Mouse (Mus musculus) kidney, postnatal 4 days (tissue): Measurements from ENCODE around the gene Bud13.
"Not testable (repeated sequence)": the region's sequence is repeated elsewhere in the genome, so short reads cannot be mapped to it uniquely, and the experiment has no call there.

Experiments
- DNase-seq, 2 experiments: peaks; one replicate each; pipeline ENCODE4 v3.0.0; 2021; ENCODE audit warnings: mixed read lengths in 2 of 2

Bud13 gene

DNA sequence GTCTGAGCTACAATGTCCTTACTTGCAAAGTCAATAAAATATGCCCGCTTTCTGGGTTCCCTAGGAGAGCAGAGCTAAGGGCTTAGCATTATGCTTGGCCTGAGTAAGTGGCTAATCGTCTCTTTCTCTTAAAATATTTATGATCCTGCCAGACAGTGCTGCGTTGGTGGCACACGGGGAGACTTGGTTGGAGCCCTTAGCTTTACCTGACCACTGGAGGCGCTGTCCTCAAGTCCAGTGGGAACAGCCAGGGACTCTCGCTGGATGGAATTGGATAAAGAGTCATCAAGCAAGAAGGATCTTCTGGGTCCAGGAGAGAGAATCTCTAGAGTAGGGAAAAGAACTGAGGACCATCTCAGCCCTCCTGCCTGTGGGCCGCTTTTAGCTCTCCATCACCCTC lies 26.3 kb downstream of the Bud13 start:
- DNase-seq, result peak; percentile 51 to 64

DNA sequence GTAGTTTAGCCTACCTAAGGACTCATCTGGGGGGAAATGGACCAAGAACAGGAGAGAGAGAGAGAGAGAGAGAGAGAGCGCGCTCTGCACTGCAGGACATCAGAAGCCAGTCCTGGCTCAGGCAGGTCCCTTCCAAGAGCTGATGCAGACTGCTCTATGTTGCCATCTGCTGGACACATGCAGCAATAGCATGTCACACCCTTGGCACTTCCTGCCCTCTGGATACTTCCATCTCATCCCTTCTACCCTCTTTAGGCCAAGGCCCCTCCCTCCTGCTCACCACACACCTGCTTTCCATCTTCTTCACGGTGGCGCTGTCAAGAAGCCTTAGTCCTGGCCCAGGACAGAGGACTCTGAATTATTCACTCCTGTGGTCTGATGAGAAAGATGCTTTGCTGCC lies 31.7 kb downstream of the Bud13 start:
- peak; percentile 75 to 81 for DNase-seq

DNA sequence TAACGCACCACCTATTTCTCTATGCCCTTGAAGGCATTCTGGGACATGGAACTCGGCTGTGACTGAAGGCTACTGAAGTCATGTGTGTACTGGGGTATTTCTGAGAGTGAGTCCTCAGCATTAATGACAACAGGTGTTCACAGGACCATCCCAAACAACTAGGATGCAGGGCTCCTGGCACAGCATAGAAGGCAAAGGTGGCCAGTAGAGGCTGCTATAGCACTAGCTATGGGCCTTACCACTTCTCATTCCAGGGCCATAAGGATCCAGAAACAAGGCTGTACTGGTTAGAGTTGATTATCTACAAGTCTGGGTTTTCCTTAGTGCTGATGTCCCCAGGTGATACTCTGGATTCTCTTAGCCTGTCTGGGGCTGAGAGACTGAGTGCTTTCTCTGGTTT lies 32.1 kb downstream of the Bud13 start:
- no peak for DNase-seq

DNA sequence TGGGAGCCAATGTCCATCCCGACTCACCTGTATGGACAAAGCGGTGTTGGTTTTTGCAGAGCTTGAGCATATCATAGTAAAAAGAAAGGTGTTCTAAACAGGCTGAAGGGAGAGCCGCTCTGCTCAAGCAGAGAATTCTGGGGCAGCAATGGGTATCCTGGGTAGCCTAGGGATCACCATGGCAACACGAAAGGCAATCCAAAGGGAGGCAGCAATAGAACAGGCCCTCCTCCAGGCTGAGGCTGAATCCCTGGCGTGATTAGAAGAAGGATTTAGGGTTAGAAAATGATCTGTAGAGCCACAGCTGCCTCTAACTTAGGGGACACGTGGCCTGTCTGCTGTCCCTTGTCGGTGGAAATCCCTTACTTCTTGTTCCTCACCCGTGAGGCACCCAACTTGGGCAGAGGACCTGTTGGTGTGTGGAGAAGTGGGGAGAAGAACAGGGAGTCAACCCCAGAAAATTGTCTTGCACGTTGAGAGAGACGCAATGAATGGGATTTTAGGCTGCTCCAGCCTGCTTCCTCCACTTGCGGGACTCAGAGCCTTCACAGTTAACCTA lies 33.1 kb downstream of the Bud13 start:
- DNase-seq, result no peak

DNA sequence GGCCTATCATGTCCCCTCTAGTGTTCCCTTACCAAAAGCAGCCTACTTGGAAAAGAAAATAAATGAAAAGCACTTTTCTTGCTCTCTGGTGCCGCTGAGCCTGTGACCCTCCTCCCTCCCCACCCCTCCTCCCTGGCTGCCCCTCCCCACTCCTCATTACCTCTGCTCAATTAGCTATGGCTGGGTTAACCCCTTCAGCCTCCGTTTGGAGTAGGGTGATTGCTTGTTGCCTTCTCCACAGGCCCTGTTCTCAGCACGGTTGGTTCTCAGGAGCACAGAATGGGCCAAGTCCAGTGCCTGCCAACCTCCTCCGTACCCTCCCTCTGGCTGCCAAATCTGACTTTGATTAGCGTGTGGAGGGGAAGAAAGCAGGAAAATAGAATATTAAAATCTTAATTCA lies 33.6 kb downstream of the Bud13 start:
- DNase-seq, result no peak

DNA sequence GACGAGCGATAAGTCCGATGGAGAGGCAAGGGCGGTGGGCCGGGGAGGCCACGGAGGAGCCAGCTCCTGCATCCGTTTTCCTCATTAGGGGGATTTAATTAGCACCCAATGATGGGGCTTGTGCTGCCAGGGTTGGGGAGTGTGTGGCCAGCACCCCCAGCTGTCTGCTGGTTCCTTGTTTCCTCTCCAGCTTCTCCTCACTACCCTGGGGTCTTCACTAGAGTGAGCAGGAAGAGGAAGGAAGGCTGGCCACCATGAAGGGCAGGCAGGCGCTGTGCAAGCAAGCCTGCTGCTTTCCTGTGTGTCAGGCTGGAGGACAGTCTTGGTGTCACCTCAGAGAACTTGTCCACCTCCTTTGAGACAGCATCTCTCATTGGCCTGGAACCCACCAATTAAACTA lies 34.1 kb downstream of the Bud13 start:
- no peak for DNase-seq

DNA sequence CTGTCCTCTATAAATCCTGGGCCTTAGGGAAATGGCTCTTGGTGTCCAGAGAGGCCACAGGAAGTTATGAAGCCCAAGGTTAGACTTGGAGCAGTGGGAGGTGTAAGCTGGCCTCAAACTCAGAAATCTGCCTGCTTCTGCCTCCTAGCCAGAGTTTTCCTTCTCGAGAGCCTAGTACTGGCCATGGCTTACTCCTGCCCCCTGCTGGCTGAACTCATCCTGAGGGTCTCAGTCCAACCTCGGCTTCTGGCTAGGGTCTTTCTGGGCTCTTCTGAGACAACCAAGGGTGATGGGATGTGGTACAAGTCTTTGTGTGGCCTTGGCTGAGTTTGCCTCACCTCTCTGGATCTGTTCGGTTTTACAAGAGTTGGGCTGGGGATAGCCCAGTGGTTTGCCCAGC lies 35.1 kb downstream of the Bud13 start:
- DNase-seq, result no peak

DNA sequence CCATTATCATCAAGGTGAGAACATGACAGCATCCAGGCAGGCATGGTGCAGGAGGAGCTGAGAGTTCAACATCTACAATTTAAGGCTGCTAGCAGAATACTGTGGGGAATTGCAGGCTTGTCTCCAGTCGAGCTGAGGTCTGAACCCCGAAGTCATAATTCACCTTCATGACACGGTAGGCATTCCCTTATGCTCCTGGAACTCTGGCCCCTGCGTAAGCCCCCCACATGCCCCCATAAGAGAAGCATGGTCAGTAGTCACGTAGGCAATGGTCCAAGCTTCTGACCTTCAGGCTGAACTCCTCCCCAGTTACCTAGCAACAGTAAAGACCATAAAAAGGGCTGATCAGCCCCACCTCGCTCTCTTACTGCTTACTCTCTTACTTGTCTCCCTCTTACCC lies 37.1 kb downstream of the Bud13 start, which contains the start of gene 4931429L15Rik:
Gene 4931429L15Rik, minus strand, starts transcription at position 101 of the 400 bp plus-strand sequence.
- not testable (repeated sequence) for DNase-seq

DNA sequence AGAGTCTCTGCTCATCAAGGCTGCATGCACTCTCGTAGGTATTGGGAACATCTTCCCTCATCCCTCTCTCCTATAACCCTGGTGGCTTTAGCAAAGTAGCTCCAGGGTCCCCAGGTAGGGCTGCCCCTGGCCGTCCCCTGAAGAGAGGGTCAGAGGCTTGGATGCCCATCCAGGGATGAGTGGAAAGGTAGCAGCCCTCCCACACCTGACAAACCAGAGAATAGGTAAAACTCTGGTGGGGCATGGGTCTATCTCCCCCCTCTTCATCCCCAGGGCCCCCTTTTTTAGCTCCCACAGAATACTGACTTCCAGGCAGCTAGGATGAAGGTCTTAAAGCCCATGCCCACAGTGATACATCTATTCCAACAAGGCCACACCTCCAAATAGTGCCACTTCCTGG lies 37.7 kb downstream of the Bud13 start:
- DNase-seq, result no peak

DNA sequence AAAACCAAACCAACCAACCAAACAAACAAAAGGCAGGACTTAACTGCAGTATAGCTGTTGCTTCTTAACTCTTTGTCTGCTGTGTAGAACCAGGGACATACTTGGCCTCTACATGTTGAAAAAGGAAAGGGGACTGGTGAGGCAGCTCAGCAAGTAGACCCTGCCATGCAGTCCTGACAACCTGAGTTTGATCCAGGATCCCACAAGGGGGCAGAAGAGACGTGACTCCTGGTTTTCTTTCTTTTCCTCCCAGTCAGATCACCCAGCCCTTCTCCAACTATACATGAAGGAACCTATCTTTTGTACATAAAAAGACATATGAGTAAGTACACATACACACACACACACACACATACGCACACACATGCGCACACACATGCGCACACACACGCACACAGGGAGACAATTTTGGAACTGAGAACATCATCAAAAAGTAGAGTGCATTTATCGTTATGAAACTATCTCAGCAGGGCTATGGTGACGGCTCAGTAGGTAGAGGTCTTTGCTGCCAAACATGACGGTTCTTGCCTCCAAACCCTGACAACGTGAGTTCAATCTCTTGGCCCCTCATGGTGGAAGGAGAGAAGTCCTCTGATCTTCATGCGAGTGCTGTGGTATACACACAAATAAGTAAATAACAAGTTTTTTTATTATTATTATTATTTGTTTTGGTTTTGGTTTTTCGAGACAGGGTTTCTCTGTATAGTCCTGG lies 44.0 kb downstream of the Bud13 start:
- DNase-seq, result no peak

DNA sequence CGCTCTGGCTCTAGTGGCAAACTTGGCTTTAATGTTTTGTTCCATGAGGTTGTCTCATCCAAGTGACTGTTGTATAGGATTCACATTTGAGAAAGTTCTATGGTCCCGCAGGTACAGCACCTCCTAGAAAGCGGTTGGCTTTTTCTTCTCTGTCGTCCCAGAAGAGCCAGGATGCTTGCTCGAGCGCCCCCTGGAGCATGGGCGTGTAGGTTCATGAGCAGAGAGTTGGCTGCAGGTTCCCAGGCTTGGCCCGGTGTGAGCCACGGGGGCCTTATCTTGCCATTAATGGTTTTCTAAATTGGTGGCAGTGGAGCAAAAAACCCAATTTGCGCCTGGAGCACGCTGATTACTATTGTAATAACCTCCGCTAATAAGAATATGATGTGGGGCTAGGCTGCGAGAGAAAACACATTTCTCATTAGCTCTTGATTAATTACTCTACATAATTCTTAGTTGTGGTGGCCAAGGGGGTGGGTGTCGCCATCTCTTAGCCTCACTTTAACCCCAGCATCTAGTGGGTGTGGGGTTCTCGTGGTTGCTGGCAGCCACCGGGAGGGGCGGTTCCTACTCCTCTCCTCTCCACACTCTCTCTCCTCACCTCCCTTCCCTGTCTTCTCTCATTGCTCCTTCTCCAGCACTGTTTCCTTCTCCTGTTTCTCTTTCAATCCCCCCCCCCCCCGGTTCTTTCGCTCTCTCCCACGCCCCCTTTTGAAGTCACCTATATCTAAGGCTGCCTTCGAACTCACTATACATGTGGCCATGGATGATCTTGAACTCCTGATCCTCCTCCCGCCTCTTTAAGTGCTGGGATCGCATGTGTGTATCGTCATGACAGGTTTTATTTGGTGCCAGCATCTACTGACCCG lies 45.1 kb downstream of the Bud13 start:
- DNase-seq, result peak in 1 of 2 experiments; percentile 42

DNA sequence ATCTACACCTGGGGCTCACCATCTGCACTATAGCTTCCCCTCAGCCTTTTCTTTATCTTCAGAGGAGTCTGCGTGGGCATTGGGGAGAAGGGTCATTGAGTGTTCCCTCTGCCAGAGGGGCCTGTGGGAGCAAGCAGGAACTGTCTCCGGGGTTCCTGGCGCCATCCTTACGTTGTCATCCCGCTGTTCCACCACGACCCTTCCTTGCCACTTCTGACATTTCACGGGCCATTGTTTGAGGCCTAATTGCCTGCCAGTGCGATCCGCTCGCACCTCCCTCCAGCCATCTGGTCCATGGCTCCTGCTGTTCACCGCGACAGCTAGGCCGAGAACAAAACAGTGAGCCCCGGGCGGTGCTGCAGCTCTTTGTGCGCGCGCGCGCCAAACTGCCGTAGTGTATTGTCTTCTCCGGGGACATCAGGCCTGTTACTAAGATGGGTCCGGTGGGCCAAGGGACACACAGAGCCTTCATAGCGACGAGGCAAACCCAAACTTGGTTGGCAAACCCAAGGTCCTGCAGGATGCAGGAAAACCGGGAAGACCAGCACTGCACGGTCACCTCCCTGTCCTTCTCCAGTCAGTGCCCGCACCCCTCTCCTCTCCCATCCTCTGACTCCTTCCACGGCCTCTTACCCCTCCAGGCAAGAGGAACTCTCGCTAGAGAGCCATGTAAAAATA lies 45.9 kb downstream of the Bud13 start:
- peak; percentile 62 to 74 for DNase-seq

DNA sequence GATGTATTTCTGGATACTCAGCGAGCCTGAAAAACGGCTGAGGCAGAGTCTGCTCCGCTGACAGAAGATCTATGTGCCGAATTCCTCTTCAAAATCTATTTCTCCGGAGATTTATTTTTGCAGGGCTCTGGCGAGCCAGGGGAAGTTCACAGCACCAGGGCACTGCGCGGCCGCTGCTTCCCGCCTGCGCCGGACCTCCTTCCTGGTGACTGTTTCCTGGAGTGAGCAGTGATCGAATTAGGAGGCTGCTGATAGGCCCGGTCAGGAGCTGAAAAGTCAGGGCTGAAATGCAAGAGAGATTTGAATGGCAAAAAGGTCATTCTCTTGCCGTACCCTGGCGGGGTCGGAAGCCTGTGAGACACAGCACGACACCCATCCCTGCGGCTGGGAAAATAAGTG lies 46.4 kb downstream of the Bud13 start:
- DNase-seq, result peak; percentile 48 to 65

DNA sequence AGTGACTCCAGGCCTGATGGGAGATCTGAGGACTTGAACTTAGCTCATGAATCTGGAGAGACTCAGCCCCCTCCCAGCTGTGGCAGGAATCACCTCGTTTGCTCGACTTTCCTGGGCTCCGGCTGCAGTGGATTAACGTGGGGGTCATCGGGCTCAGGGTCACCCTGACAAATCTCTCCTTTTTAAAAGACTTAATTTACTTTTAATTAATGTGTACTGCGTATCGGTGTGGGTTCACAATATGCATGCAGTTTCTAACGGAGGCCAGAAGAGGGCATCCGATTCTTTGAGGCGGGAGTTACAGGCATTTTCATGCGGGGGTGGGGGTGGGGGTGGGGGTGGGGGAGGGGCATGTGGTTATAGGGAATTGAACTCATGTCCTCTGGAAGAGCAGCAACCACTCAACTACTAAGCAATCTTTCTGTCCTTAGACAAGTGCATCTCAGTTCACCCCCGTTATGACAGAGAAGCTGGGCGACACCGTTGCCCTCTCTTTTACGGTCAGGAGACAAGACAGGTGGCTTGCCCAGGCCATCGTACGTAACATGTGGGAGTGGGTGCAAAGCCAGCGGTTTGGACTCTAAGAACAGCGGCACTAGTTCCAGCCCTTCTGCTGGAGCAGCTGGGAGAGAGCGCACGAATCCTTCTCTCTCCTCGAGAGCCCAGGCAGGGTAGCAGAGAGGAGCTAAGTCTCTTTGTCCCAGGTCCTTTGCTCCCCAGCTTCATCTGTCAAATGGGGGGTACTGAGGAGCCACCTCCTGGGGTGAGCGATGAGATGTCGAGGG lies 47.2 kb downstream of the Bud13 start:
- DNase-seq, result no peak

DNA sequence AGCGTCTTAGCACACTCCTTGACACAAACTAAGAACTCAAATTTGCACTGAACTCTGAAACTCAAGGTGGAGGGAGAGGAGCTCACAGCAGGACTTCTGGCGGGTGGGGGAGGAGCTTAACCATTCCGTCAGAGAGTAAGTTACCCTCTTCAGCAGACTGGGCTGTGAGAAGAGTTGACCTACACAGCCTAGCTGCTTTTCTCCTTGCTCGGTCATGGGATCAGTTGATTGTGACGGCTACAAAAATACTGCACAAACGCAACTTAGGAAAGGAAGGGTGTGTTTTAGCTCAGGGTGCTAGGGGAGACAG lies 47.7 kb downstream of the Bud13 start:
- DNase-seq, result no peak

DNA sequence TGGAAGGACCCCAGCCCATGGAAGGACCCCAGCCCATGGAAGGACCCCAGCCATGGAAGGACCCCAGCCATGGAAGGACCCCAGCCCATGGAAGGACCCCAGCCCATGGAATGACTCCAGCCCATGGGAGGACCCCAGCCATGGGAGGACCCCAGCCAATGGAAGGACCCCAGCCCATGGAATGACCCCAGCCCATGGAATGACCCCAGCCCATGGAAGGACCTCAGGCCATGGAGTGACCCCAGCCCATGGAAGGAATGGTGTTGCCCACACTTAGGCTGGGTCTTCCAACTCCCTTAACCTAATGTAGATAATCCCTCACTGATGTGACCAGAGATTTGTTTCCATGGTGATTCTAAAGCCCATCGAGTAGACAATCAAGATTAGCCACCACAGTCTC lies 48.5 kb downstream of the Bud13 start:
- no peak for DNase-seq

DNA sequence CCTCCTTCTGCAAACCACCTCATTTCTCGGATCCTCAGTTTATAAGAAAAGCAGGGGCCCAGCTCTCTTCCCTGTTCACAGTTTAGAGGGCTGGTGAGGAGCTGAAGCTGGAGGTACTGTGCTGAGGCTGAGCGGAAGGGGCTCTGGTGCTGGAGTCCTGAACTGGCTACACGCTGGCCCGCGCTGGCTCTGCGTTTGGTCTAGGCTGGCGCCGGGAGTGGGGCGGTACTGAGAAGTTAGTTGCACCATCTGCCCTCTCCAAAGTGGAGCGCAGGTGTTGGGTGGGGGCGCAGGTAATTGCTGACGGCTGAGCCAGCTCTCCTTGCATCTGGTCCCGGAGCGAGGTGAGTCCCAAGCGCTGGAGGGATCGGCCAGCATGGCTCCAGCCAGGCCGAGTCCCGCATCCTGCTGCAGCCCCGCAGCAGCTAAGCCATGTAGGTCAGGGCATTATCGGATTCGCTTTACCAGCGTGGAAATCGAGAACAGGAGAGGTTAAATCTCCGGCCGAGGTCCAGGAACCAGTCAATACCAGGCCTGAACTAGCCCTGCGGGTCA lies 51.7 kb downstream of the Bud13 start:
- no peak for DNase-seq

DNA sequence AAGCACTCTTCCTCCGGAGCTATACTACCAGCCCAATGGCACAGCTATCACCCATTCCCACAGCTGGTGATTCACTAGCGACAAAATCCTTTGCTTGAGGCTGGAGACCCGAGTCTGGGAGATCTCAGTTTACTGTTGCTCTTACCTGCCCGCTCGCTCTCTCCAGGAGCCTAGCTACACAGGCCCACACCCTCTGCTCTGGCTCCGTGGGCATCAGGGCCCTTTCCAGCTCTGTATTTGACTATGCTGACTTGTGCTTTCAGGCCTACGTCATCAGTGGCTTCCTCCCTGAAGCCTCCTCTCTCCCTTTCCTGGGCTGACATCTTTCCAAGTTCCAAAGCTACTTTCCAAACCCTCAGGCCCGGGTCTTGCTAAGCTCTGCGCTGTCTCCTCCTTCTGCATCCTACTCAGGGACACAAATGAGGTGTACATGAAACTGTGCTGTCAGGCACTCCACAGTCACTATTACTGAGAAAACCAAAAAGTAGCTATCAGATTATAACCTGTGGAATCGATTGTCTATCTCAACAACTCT lies 52.7 kb downstream of the Bud13 start:
- no peak for DNase-seq

DNA sequence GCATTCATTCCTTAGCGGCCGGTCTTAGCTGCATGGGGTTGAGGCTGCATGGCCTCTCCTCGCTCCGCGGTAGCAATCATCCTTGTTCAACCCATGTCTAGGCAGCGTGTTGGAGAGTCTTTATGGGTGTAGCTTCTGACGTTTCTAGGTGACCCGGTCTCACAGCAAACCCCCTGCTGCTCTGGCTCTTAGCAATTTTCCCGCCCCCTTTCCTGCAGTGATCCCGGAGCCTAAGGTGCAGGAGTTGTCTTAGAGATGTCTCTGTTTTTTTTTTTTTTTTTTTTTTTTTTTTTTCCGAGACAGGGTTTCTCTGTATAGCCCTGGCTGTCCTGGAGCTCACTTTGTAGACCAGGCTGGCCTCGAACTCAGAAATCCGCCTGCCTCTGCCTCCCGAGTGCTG lies 53.5 kb downstream of the Bud13 start:
- DNase-seq, result not testable (repeated sequence)

DNA sequence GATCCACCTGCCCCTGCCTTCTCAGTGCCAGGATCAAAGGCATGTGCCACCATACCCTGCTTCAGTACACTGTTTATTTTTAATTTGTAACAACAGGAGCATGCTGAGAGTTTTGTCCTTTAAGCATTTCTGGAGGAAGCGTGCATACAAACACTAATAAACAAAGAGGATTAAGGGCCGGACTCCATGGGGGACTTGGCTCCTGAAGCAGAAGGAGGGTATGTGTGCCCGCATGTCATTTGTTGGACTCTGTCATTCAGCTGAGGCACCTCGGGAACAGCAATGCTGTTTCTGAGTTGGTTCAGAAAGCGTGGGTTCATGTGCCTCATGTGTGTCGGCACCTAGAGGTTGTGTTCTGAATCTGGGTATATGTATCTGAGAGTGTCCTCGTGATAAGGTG lies 54.5 kb downstream of the Bud13 start:
- DNase-seq, result no peak

DNA sequence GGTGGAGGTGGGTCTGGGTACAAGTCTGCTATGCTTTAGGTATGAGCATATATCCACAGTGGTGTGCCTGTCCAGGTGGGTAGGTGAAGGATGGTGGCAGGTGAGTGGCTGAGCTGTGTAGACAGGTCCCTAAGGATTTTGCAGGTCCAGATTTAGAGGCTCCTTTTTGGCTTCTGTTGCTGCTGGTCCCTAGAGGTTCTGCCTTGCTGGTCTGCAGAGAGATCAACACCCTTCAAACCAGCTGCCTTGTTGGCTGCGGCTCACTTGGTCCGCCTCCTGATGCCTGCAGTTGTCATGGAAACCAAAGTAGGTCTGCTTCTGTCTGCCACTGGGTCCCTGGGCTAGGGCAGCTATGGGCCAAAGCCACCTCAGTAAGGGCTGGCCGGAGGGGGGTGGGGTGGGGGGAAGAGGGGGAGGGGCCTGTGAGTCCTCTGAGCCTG lies 55.1 kb downstream of the Bud13 start:
- peak in 1 of 2 experiments; percentile 39 for DNase-seq

DNA sequence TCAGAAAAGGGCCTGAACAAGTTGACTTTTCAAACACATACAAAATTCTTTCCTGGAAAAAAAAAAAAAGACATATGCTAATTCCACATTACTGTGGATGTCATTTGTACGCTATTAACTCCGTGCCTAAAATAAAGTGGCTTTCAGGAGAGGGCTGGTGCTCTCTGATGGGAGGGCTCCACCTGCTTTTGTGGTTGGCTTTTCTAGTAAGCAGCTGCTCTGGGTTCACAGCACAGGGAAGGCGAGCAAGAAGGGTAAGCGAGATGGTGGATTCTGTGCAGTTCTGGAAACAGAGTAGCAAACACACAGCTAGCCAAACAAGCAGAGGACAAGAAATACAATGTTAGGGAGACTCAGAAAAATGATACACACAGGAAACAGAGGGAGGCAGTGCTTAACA lies 55.6 kb downstream of the Bud13 start:
- DNase-seq, result no peak
